Mouse (Mus musculus) thymus, postnatal 36 days (tissue): ENCODE measurements at regions not wholly inside any gene's neighbourhood (a gene's known extent, or its start where the extent isn't known, plus 50 kb on each side); places are given as distances from the start of the nearest gene placed in this dataset.

Source experiments
- DNase-seq, 2 experiments: peaks; one replicate each; pipeline ENCODE4 v3.0.0; 2022; ENCODE audit warnings: mixed read lengths in 2 of 2

DNA sequence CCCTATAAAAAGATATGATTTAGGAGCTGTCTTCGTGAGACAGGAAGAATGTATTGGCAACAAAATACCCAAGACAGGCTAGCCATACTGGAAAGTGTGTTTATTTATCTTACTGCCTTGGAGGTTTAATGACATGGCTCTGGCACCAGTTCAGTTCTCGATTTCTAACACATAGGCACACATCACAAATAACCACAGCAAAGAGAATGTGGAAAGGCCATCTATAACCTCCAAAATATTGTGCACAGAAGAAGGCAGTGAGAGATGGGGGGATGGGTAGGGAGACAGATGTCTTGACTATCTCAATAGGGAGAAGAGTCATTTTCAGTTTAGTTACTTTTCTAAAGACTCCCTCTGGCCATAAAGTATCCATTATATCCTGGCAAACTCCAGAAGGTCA, 90.5 kb downstream of the Minar1 start:
- no peak for DNase-seq

DNA sequence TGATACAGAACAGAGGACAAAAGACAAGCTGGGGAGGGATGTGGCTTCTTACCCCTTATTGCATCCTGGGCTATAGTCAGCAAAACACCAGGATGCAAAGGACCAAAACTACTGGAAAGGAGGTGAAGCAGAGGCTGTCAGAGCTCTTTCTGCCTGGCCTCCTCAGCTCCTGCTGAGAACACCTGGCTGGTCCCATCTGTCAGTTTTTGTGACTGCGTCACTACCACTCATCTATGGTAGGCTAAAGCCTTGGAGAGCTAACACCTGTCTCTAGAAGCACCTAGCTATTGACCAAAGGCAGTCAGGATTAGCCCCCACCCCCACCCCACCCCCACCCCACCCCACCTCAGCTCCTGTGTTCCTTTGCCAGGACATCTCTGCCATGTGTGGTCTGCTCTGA, 98.8 kb downstream of the Minar1 start:
- no peak for DNase-seq

DNA sequence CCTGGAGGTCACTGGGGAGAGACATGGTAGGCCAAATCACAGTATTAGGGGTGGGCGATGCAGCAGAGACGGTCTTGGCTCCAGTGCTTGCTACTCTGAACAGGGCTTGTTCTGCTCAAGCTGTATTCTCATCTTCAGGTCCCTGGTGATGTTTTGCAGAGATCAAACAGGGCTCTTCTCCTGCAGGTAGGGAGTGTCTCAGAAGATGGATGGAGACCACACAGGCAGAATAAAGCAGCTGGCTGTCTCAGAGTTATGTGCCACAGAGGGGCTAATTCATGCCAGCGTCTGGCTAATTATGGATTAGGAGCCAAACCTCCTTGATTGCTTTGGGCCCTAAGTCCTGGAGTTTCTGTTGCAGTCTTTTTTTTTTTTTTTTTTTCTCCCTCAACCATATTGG, 99.2 kb downstream of the Minar1 start:
- no peak for DNase-seq

DNA sequence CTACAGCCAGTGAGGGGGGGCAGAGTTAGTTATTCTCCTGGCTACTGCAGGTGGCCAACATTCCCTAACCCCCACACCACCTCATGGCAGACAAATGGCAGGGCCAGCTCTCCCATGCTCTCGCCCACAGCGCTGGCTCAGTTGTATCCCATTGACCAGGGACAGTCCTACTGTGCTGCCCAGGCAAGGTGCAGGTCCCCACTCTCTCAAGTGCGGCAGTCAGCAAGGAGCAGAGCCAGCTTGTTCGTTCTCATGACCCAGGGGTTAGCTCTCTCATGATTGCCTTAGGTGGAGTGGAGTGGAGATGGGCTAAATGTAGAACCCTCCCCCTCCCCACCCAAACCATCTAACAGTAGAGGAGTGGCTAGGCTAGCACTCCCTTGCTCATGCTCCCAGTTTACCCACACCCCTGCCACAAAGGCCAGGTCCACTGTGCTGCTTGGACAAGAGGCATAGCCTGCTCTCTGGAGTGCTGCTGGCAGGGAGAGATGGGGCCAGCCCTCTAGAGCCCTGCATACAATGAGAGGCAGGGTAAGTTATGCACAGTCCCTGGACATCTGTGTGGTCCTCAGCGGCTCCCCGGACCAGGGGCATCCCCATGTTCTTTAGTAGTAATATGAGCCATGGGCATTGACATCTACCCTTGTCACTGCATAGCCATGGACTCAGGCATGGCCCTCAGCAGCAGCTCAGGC, 114.4 kb downstream of the Minar1 start:
- no peak for DNase-seq

DNA sequence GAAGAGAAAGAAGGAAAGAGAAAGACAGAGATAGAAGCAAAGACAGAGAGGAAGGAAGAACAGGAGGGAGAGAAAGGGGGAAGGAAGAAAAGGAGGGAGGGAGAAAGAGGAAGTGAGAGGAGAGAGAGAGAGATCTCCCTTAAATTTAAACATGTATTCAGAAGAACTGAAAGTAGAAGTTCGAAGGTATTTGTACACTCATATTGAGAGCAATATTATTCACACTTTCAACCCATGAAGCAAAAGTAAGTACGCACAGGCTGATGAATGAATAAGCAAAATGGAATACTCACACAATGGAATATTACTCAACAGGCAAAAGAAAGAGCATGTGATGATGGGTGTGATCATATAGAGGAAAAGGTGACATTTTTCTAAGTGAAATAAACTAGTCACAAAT, 120.8 kb downstream of the Minar1 start:
- no peak for DNase-seq

DNA sequence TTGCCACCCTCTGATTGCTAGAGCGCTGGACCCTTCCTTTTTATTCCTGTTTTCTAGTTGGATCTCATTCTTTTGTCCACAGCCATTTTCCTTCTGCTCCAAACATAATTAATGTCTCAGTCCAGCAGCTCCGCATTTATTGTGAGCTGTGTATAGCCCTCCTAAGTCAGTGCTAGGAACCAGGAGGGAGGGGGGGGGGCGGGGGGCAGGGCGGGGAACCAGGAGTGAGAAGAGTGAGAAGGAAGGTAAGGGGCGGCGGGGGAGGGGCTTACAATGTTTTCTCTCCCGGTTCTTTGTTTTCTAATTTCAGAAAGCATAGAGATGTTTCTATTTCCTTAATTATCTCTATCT, 125.6 kb downstream of the Minar1 start:
- DNase-seq = no peak

DNA sequence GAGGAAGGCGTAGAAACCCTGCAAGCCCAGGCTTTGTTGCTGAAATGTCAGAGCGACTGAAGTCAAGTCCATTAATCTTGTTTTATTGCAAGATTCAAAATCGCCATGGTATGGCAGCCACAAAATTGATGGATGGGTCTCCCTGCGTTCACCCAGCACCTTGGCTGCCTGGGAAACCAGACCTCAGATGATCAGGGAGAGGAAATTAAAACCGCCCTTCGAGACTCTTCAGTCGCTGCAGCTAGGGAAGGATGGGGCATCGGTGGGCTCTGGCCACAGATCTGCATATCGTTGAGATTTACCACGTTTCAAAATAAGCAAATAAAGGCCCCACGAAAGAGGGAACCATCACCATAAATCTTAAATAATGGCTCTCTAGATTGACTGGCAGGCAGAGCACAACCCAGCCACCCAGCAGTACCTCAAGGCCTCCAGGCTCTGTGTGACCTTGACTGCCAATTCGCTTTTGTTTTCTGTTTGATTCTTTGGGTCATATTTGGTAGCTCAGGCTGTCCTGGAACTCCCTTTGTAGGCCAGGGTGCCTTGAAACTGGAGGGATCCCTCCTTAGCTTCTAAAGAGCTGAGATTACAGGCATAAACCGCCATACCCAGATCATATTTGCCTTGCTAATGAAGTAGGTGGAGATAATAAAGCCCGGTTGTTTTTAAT, 126.1 kb downstream of the Minar1 start:
- no peak for DNase-seq

DNA sequence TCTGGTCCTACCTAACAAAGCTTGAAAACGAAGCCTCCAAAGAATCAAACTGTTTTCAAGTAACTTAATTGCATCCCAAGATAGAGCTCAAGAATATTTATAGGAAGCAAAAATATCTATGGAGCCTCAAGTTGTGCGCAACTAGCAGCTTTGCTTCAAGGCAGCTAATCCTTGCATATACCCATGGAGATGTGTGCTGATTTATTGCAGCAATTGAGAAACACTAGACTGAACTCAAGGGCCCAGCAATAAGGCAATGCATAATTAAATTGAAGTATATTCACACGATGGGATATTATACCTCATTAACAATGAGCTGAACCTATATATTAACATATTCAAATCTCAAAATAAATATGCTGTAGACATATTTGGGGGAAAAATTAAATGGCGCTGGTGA, 135.3 kb downstream of the Minar1 start:
- DNase-seq = no peak

DNA sequence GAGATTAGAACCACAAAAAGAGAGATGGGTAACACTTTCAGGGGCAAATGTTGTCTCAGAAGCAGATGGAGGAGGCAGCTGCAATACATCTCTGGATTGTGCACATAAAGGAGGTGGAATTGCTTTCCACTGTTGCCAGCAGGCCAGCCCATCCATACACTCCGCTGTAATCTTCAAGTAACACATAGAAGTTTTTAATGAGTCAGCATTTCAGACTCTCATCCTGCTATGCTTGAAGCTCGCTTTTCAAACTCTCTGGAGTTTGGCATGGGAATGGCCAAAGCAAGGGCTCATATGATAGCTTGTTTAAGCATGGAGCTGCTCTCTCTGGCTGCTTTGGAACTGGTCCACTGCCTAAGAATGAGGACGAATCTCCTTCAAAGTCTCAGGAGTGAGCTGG, 143.5 kb downstream of the Minar1 start:
- DNase-seq = no peak

DNA sequence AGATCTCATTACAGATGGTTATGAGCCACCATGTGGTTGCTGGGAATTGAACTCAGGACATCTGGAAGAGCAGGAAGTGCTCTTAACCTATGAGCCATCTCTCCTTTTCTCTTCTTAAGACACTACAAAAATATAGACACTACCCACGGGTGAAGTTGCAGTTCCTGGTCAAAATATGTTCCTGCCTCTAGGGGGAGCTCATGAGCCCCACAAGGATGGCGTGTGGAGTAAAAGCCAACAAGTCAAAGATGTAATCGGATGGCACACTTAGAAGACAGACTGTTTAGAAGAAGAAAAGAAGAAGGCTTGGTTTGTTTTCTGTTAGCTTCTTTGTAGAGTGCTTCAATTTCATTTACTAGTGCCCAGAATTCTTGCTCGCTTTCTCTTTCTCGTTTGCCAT, 161.7 kb downstream of the Minar1 start:
- peak; percentile 2 to 9 for DNase-seq

DNA sequence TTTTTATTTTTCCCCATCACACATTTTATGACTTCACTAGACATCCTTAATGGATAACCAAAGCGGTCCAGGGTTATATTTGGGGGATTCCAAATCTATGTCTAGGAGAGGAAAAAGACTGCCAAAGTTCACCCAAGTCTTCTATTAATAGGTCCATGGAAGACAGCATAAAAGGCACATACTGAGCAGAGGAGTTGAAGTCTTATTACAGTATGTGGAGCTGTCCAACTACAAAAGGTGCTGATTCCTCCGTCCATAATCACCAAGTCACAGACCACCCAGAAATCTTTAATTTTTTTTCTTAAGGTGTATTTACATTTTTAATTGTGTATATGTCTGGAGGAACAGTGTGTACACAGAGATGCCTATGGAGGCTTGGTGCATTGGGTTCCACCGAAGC, 166.3 kb downstream of the Minar1 start:
- DNase-seq = no peak

DNA sequence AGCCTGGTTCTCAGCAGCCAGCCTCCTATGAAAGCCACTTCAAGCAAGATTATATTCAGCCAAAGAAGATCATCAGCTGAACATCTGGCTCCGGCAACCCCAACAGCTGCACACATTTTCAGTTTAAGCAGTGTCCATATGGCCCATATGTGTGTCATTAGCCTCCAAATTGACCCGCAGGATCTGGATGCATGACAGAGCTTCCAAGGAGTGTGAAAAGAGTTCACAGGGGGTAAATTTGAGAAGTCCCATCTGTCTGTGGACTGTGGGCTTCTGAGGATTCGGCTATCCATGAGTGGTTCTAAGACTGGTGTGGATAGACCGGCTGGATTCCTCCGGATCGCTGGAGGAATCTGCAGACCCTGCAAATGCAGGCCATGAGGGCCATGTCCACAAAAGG, 173.3 kb downstream of the Minar1 start:
- DNase-seq = no peak
